Mouse (Mus musculus): ENCODE results near the gene Slc6a5. TPM values are rescaled to one million over a fixed set of nuclear protein-coding genes. Genes with fewer than 3 reads are reported as not detected.

Gene Slc6a5
- polyA plus RNA-seq, 1 experiment from 2014 or later: 11.8 TPM

- H3K9ac ChIP-seq: peak overlapping the region; percentile 39
- DNase-seq (ENCODE audit: low spot score): peak; percentile 59
- peaks cover 22% of the 10 kb centered on the region for H3K4me1 ChIP-seq (replicated peaks; ENCODE audit: control insufficient read depth, insufficient read depth, low read length)
- peak overlapping the region; percentile 26 for H3K4me2 ChIP-seq (replicated peaks)
- no peaks in the 10 kb centered on the region for H3K27me3 ChIP-seq (ENCODE audit: control insufficient read depth, insufficient read depth, low read length)
- ATAC-seq (ENCODE audit: low FRiP score): peak; percentile 46; the same call in 1 of the 2 replicates
- H3K4me3 ChIP-seq (replicated peaks; ENCODE audit: low read length): no peak overlapping the region
- no peaks in the 10 kb centered on the region for H3K9me3 ChIP-seq (ENCODE audit: control insufficient read depth, low read length)
- 16% methylated on average over 16 of the region's 16 CpGs for WGBS
- H3K27ac ChIP-seq: peak overlapping the region; percentile 88
- H3K36me3 ChIP-seq (replicated peaks; ENCODE audit: control insufficient read depth, insufficient read depth): no peaks in the 10 kb centered on the region
These were observed 27.1 kb upstream of the Slc6a5 start for GRCm38 (mm10) chr7:49882694-49883389.

GRCm38 (mm10) chr7:49887776-49888390 is 22.1 kb upstream of the Slc6a5 start:
- 84% methylated on average over 2 of the region's 2 CpGs for WGBS
- no peak for DNase-seq (ENCODE audit: low spot score)
- Histone ChIP-seq H3K9me3 (ENCODE audit: control insufficient read depth, low read length) (no peaks in the 10 kb centered on the region), H3K36me3 (replicated peaks; ENCODE audit: control insufficient read depth, insufficient read depth) (no peaks in the 10 kb centered on the region), H3K4me3 (replicated peaks; ENCODE audit: low read length) (no peak overlapping the region), H3K27me3 (ENCODE audit: control insufficient read depth, insufficient read depth, low read length) (no peaks in the 10 kb centered on the region), H3K4me1 (replicated peaks; ENCODE audit: control insufficient read depth, insufficient read depth, low read length) (peaks cover 4% of the 10 kb centered on the region; the same call in 1 of the 2 replicates), H3K27ac (no peak overlapping the region), H3K4me2 (replicated peaks) (no peak overlapping the region), H3K9ac (no peak overlapping the region)
- no peak for ATAC-seq (ENCODE audit: low FRiP score)

- no peaks in the 10 kb centered on the region for H3K36me3 ChIP-seq (replicated peaks; ENCODE audit: control insufficient read depth, insufficient read depth)
- no peak overlapping the region for H3K9ac ChIP-seq
- no peak overlapping the region for H3K4me3 ChIP-seq (replicated peaks; ENCODE audit: low read length)
- H3K9me3 ChIP-seq (ENCODE audit: control insufficient read depth, low read length): no peaks in the 10 kb centered on the region
- H3K27me3 ChIP-seq (ENCODE audit: control insufficient read depth, insufficient read depth, low read length): no peaks in the 10 kb centered on the region
- H3K27ac ChIP-seq: no peak overlapping the region
- 73% methylated on average over 2 of the region's 2 CpGs for WGBS
- no peak for DNase-seq (ENCODE audit: low spot score)
- no peak overlapping the region for H3K4me2 ChIP-seq (replicated peaks)
- H3K4me1 ChIP-seq (replicated peaks; ENCODE audit: control insufficient read depth, insufficient read depth, low read length): no peaks in the 10 kb centered on the region
- no peak for ATAC-seq (ENCODE audit: low FRiP score)
These were observed 15.2 kb upstream of the Slc6a5 start for GRCm38 (mm10) chr7:49894786-49895185.

DNA sequence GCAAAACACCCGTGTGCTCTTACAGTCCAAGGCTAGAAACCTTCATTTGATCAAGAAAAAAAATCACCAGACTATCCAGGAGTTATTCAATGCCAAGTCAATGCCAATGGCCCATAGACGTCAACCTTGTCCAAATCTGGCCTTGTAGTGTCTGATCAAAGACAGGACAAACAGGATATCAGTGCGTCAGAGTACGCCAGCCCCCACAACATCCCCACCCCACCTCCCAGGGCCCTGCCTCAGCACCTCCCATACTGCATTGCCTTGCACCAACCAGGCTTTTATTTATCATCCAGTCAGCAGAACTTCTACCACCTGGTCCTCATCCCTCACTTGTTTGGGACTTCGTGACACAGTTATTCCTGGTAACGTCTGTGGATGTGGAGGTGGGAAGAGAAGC is 14.7 kb upstream of the Slc6a5 start:
- Histone ChIP-seq H3K9me3 (ENCODE audit: control insufficient read depth, low read length) (no peaks in the 10 kb centered on the region), H3K36me3 (replicated peaks; ENCODE audit: control insufficient read depth, insufficient read depth) (no peaks in the 10 kb centered on the region), H3K4me3 (replicated peaks; ENCODE audit: low read length) (no peak overlapping the region), H3K9ac (no peak overlapping the region), H3K27me3 (ENCODE audit: control insufficient read depth, insufficient read depth, low read length) (no peaks in the 10 kb centered on the region), H3K4me1 (replicated peaks; ENCODE audit: control insufficient read depth, insufficient read depth, low read length) (no peaks in the 10 kb centered on the region), H3K4me2 (replicated peaks) (no peak overlapping the region), H3K27ac (no peak overlapping the region)
- no peak for DNase-seq (ENCODE audit: low spot score)
- WGBS: 81% methylated on average over 6 of the region's 6 CpGs
- ATAC-seq (ENCODE audit: low FRiP score): no peak

DNA sequence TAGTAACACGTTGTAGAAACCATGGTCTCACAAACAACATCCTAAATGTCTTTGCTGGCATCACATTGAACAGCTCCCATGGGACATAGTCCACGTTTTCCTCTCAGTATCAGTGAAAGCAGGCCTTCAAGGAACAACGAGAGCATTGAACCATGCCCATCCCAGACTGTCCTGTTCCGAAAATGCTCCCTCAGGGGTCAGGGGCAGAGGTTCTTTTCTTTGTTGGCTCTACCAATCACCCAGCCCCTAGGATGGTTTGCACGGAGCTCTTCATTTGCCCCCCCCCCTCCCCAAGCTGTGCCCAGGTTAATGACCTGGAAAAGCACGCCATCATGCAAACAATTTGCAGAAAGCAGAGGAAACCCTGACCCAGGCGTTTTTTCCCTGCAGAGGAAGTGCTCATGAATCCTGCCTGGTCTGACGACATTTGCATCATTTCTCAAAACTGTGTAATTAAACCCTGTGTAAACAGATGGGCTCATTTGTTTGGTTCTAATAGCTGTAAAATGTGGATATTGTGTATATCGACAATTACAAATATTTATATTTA is 7.9 kb upstream of the Slc6a5 start:
- H3K27ac ChIP-seq: peak overlapping the region; percentile 60; the same call in 1 of the 2 replicates
- H3K9me3 ChIP-seq (ENCODE audit: control insufficient read depth, low read length): no peaks in the 10 kb centered on the region
- 21% methylated on average over 9 of the region's 9 CpGs for WGBS
- no peak overlapping the region for H3K4me3 ChIP-seq (replicated peaks; ENCODE audit: low read length)
- H3K36me3 ChIP-seq (replicated peaks; ENCODE audit: control insufficient read depth, insufficient read depth): no peaks in the 10 kb centered on the region
- H3K9ac ChIP-seq: no peak overlapping the region
- 0 out of 2 replicates have a peak, but pooled peaks have one; percentile 66 for ATAC-seq (ENCODE audit: low FRiP score)
- peaks cover 38% of the 10 kb centered on the region for H3K27me3 ChIP-seq (ENCODE audit: control insufficient read depth, insufficient read depth, low read length)
- H3K4me1 ChIP-seq (replicated peaks; ENCODE audit: control insufficient read depth, insufficient read depth, low read length): no peaks in the 10 kb centered on the region
- DNase-seq (ENCODE audit: low spot score): no peak
- no peak overlapping the region for H3K4me2 ChIP-seq (replicated peaks)

GRCm38 (mm10) chr7:49907191-49908171 is 2.5 kb upstream of the Slc6a5 start:
- peak overlapping the region; percentile 35 for H3K9ac ChIP-seq
- H3K9me3 ChIP-seq (ENCODE audit: control insufficient read depth, low read length): no peaks in the 10 kb centered on the region
- 1% methylated on average over 28 of the region's 28 CpGs for WGBS
- ATAC-seq (ENCODE audit: low FRiP score): peak; percentile 14; the same call in 1 of the 2 replicates
- peaks cover 89% of the 10 kb centered on the region for H3K27me3 ChIP-seq (ENCODE audit: control insufficient read depth, insufficient read depth, low read length)
- H3K36me3 ChIP-seq (replicated peaks; ENCODE audit: control insufficient read depth, insufficient read depth): no peaks in the 10 kb centered on the region
- H3K4me3 ChIP-seq (replicated peaks; ENCODE audit: low read length): no peak overlapping the region; the same call in 1 of the 2 replicates
- H3K4me2 ChIP-seq (replicated peaks): peak overlapping the region; percentile 56
- DNase-seq (ENCODE audit: low spot score): peak; percentile 61
- H3K27ac ChIP-seq: peak overlapping the region; percentile 87
- H3K4me1 ChIP-seq (replicated peaks; ENCODE audit: control insufficient read depth, insufficient read depth, low read length): no peaks in the 10 kb centered on the region; the same call in 1 of the 2 replicates

DNA sequence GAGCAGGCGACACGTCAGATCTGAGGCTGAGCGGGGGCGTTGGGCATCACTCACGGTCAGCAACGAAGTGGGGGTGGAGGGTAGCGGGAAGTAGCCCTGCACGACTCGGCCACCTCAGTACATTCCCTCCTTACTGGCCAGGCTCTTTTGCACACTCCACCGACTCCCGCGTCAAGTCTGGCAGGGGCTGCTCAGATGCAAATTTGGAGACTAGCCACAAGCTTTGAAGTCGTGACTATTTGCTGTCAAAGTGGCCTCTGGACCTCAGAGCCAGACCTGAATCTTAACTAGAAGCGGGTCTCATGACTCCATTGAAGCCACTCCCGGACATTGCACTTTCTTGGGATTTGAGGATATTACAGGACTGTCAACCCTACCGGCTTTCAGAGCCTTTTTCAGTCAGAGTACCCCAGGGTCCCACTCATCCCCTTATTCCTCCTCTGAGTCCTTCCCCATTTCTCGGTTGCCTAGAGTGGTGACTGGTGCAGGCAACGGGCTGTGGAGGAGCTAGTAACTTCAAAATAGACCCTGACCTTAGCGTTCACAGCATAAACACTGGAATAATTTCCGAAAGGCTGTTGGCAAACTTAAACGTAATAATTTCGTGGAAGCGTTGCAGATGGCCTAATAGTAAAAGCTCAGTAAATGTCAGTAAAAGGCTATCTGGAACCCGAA is 1.6 kb upstream of the Slc6a5 start:
- no peaks in the 10 kb centered on the region for H3K36me3 ChIP-seq (replicated peaks; ENCODE audit: control insufficient read depth, insufficient read depth)
- ATAC-seq (ENCODE audit: low FRiP score) (peak; percentile 42), DNase-seq (ENCODE audit: low spot score) (no peak)
- H3K4me2 ChIP-seq (replicated peaks): peak overlapping the region; percentile 56
- no peaks in the 10 kb centered on the region for H3K9me3 ChIP-seq (ENCODE audit: control insufficient read depth, low read length)
- peaks cover 96% of the 10 kb centered on the region for H3K27me3 ChIP-seq (ENCODE audit: control insufficient read depth, insufficient read depth, low read length)
- H3K27ac ChIP-seq: peak overlapping the region; percentile 87
- WGBS: under 1% methylated on average over 24 of the region's 24 CpGs
- H3K4me1 ChIP-seq (replicated peaks; ENCODE audit: control insufficient read depth, insufficient read depth, low read length): no peaks in the 10 kb centered on the region; the same call in 1 of the 2 replicates
- peak overlapping the region; percentile 70 for H3K9ac ChIP-seq
- peak overlapping the region; percentile 40 for H3K4me3 ChIP-seq (replicated peaks; ENCODE audit: low read length)

- under 1% methylated on average over 26 of the region's 26 CpGs for WGBS
- ATAC-seq (ENCODE audit: low FRiP score): peak; percentile 29; the same call in 1 of the 2 replicates
- H3K4me3 ChIP-seq (replicated peaks; ENCODE audit: low read length): peak overlapping the region; percentile 40
These were observed 945 bp upstream of the Slc6a5 start for GRCm38 (mm10) chr7:49908990-49909411.

More at GRCm38 (mm10) chr7:49908990-49909411, 945 bp upstream of the Slc6a5 start:
- Histone ChIP-seq H3K36me3 (replicated peaks; ENCODE audit: control insufficient read depth, insufficient read depth) (no peaks in the 10 kb centered on the region), H3K9ac (peak overlapping the region; percentile 70), H3K4me1 (replicated peaks; ENCODE audit: control insufficient read depth, insufficient read depth, low read length) (no peaks in the 10 kb centered on the region; the same call in 1 of the 2 replicates), H3K27ac (peak overlapping the region; percentile 87), H3K9me3 (ENCODE audit: control insufficient read depth, low read length) (no peaks in the 10 kb centered on the region), H3K4me2 (replicated peaks) (peak overlapping the region; percentile 56), H3K27me3 (ENCODE audit: control insufficient read depth, insufficient read depth, low read length) (peaks cover 96% of the 10 kb centered on the region)
- no peak for DNase-seq (ENCODE audit: low spot score)

Data from hindbrain, embryonic 14.5 days (tissue).